Mouse (Mus musculus): ENCODE measurements around the gene Gm6588. TPM values are rescaled to one million over a fixed set of nuclear protein-coding genes. Genes with fewer than 3 reads are reported as not detected.

The Gm6588 gene
- polyA plus RNA-seq, 1 experiment from 2014 or later, result not detected

- H3K27me3 ChIP-seq (ENCODE audit: control insufficient read depth, insufficient read depth, low read length), result no peaks in the 10 kb centered on the region
- 48% methylated on average over 2 of the region's 2 CpGs for WGBS
- no peak overlapping the region for H3K4me2 ChIP-seq (replicated peaks; ENCODE audit: low read depth)
- H3K4me1 ChIP-seq (replicated peaks; ENCODE audit: control insufficient read depth, insufficient read depth), result no peaks in the 10 kb centered on the region
- H3K9ac ChIP-seq (ENCODE audit: low read length), result no peak overlapping the region
- no peak overlapping the region for H3K27ac ChIP-seq (replicated peaks)
- no peak for ATAC-seq (ENCODE audit: low FRiP score, low TSS enrichment)
- H3K4me3 ChIP-seq (ENCODE audit: low read depth, low read length), result no peak overlapping the region
- no peaks in the 10 kb centered on the region for H3K9me3 ChIP-seq (ENCODE audit: control insufficient read depth, low read length)
- peak; percentile 59 for DNase-seq (ENCODE audit: low spot score)
- no peak for TF ChIP-seq EP300 (optimal IDR thresholded peaks at IDR 0.05)
- peak; percentile 83 for TF ChIP-seq CTCF (IDR thresholded peaks at IDR 0.05; ENCODE audit: low read depth)
- H3K36me3 ChIP-seq (ENCODE audit: control insufficient read depth, insufficient read depth, low read length), result no peaks in the 10 kb centered on the region
Observed at GRCm38 (mm10) chr5:112427283-112427682, 21.9 kb upstream of the Gm6588 start.

DNA sequence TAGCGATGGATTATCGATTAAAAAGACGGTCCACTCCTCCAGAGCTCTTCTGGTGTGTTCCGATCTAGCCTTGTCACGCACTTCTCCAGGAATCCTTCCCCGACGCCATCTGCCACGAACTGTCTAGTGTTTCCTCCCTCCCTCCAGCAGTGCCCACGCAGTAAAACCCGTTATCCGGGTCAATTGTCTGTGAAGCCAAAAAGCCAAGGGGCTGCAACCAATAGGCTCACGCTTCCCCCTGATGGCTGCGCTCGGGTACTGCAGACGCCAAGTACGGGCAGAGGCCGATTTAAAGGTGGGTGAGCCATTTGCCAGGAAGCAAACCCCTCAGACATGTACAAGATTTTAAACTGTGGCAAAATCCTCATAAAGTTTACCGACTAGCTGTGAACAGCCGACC, 20.3 kb upstream of the Gm6588 start:
- H3K4me1 ChIP-seq (replicated peaks; ENCODE audit: control insufficient read depth, insufficient read depth), result no peaks in the 10 kb centered on the region
- H3K27me3 ChIP-seq (ENCODE audit: control insufficient read depth, insufficient read depth, low read length), result no peaks in the 10 kb centered on the region
- H3K4me2 ChIP-seq (replicated peaks; ENCODE audit: low read depth), result no peak overlapping the region; the same call in 1 of the 2 replicates
- H3K4me3 ChIP-seq (ENCODE audit: low read depth, low read length), result no peak overlapping the region
- peak; percentile 66 for DNase-seq (ENCODE audit: low spot score)
- no peak overlapping the region for H3K9ac ChIP-seq (ENCODE audit: low read length)
- H3K36me3 ChIP-seq (ENCODE audit: control insufficient read depth, insufficient read depth, low read length), result no peaks in the 10 kb centered on the region
- H3K9me3 ChIP-seq (ENCODE audit: control insufficient read depth, low read length), result no peaks in the 10 kb centered on the region
- WGBS, result 15% methylated on average over 19 of the region's 19 CpGs
- H3K27ac ChIP-seq (replicated peaks), result no peak overlapping the region
- peak; percentile 89 for TF ChIP-seq CTCF (IDR thresholded peaks at IDR 0.05; ENCODE audit: low read depth)
- no peak for TF ChIP-seq EP300 (optimal IDR thresholded peaks at IDR 0.05)
- peak; percentile 35; the same call in 1 of the 2 replicates for ATAC-seq (ENCODE audit: low FRiP score, low TSS enrichment)

- ATAC-seq (ENCODE audit: low FRiP score, low TSS enrichment) (no peak), DNase-seq (ENCODE audit: low spot score) (peak; percentile 34)
- Histone ChIP-seq H3K27me3 (ENCODE audit: control insufficient read depth, insufficient read depth, low read length) (no peaks in the 10 kb centered on the region), H3K4me3 (ENCODE audit: low read depth, low read length) (no peak overlapping the region), H3K4me2 (replicated peaks; ENCODE audit: low read depth) (0 out of 2 replicates have a peak overlapping the region, but pooled peaks have one; percentile 17), H3K27ac (replicated peaks) (no peak overlapping the region), H3K36me3 (ENCODE audit: control insufficient read depth, insufficient read depth, low read length) (no peaks in the 10 kb centered on the region), H3K4me1 (replicated peaks; ENCODE audit: control insufficient read depth, insufficient read depth) (no peaks in the 10 kb centered on the region), H3K9me3 (ENCODE audit: control insufficient read depth, low read length) (no peaks in the 10 kb centered on the region), H3K9ac (ENCODE audit: low read length) (no peak overlapping the region)
- 26% methylated on average over 14 of the region's 14 CpGs for whole genome bisulfite sequencing
- no peak for TF ChIP-seq CTCF (IDR thresholded peaks at IDR 0.05; ENCODE audit: low read depth)
- no peak for TF ChIP-seq EP300 (optimal IDR thresholded peaks at IDR 0.05)
Observed at GRCm38 (mm10) chr5:112431120-112431775, 18.0 kb upstream of the Gm6588 start.

DNA sequence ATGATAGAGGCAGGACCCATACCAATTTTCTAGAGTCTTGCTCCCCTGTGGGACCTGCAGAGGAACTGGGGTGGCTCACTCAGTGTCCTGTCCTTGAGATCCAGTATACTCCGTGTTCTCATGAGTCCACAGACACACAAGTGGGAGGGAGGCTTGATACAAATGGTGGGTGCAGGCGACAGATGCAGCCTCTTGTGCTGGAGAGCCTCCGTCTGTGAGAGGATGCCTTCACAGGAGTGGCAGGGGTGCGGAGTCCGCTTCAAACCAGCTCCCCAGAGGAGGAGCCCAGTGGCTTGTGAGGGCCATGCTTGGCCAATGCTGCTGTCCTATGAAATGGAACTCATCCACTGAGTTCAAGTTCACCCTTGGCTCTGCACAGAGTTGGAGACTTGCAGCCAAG, 17.2 kb upstream of the Gm6588 start:
- DNase-seq (ENCODE audit: low spot score) (no peak), ATAC-seq (ENCODE audit: low FRiP score, low TSS enrichment) (no peak)
- H3K4me2 ChIP-seq (replicated peaks; ENCODE audit: low read depth), result no peak overlapping the region
- no peaks in the 10 kb centered on the region for H3K9me3 ChIP-seq (ENCODE audit: control insufficient read depth, low read length)
- 85% methylated on average over 5 of the region's 5 CpGs for WGBS
- H3K27ac ChIP-seq (replicated peaks), result no peak overlapping the region
- no peak overlapping the region for H3K9ac ChIP-seq (ENCODE audit: low read length)
- no peak for TF ChIP-seq CTCF (IDR thresholded peaks at IDR 0.05; ENCODE audit: low read depth)
- TF ChIP-seq EP300 (optimal IDR thresholded peaks at IDR 0.05), result no peak
- no peaks in the 10 kb centered on the region for H3K4me1 ChIP-seq (replicated peaks; ENCODE audit: control insufficient read depth, insufficient read depth)
- no peaks in the 10 kb centered on the region for H3K36me3 ChIP-seq (ENCODE audit: control insufficient read depth, insufficient read depth, low read length)
- H3K4me3 ChIP-seq (ENCODE audit: low read depth, low read length), result no peak overlapping the region
- H3K27me3 ChIP-seq (ENCODE audit: control insufficient read depth, insufficient read depth, low read length), result no peaks in the 10 kb centered on the region

GRCm38 (mm10) chr5:112433004-112433403, 16.2 kb upstream of the Gm6588 start:
- ATAC-seq (ENCODE audit: low FRiP score, low TSS enrichment), result no peak
- H3K27ac ChIP-seq (replicated peaks), result no peak overlapping the region
- peak; percentile 96 for TF ChIP-seq CTCF (IDR thresholded peaks at IDR 0.05; ENCODE audit: low read depth)
- no peak for TF ChIP-seq EP300 (optimal IDR thresholded peaks at IDR 0.05)

GRCm38 (mm10) chr5:112438535-112438934, 10.7 kb upstream of the Gm6588 start:
- no peaks in the 10 kb centered on the region for H3K36me3 ChIP-seq (ENCODE audit: control insufficient read depth, insufficient read depth, low read length)
- no peak for DNase-seq (ENCODE audit: low spot score)
- no peak for ATAC-seq (ENCODE audit: low FRiP score, low TSS enrichment)
- H3K9ac ChIP-seq (ENCODE audit: low read length), result no peak overlapping the region
- TF ChIP-seq EP300 (optimal IDR thresholded peaks at IDR 0.05) (no peak), CTCF (IDR thresholded peaks at IDR 0.05; ENCODE audit: low read depth) (no peak)
- H3K4me3 ChIP-seq (ENCODE audit: low read depth, low read length), result no peak overlapping the region
- no peaks in the 10 kb centered on the region for H3K9me3 ChIP-seq (ENCODE audit: control insufficient read depth, low read length)
- no peaks in the 10 kb centered on the region for H3K4me1 ChIP-seq (replicated peaks; ENCODE audit: control insufficient read depth, insufficient read depth)
- no peak overlapping the region for H3K27ac ChIP-seq (replicated peaks)
- H3K27me3 ChIP-seq (ENCODE audit: control insufficient read depth, insufficient read depth, low read length), result no peaks in the 10 kb centered on the region
- H3K4me2 ChIP-seq (replicated peaks; ENCODE audit: low read depth), result no peak overlapping the region
- WGBS, result 45% methylated on average over 10 of the region's 10 CpGs

More at GRCm38 (mm10) chr5:112433004-112433403, 16.2 kb upstream of the Gm6588 start:
- Histone ChIP-seq H3K4me3 (ENCODE audit: low read depth, low read length) (no peak overlapping the region), H3K9me3 (ENCODE audit: control insufficient read depth, low read length) (no peaks in the 10 kb centered on the region), H3K9ac (ENCODE audit: low read length) (no peak overlapping the region), H3K27me3 (ENCODE audit: control insufficient read depth, insufficient read depth, low read length) (no peaks in the 10 kb centered on the region), H3K36me3 (ENCODE audit: control insufficient read depth, insufficient read depth, low read length) (no peaks in the 10 kb centered on the region), H3K4me1 (replicated peaks; ENCODE audit: control insufficient read depth, insufficient read depth) (no peaks in the 10 kb centered on the region), H3K4me2 (replicated peaks; ENCODE audit: low read depth) (no peak overlapping the region)
- 3% methylated on average over 8 of the region's 8 CpGs for WGBS
- DNase-seq (ENCODE audit: low spot score), result peak; percentile 79

Measured in stomach, postnatal 0 days (tissue).